Mouse (Mus musculus): ENCODE measurements around the gene Tradd. TPM values are rescaled to one million over a fixed set of nuclear protein-coding genes. Genes with fewer than 3 reads are reported as not detected.
A peak's percentile ranks its signal among the peaks of the same experiment; 100 is the strongest.

Tradd gene
- polyA plus RNA-seq, 1 experiment from 2014 or later, result 11.3 TPM

GRCm38 (mm10) chr8:105306146-105306691 lies 41.8 kb upstream of the Tradd start:
- 61% methylated on average over 5 of the region's 5 CpGs for WGBS
- Histone ChIP-seq H3K36me3 (ENCODE audit: control insufficient read depth, insufficient read depth, low read length) (peaks cover 18% of the 10 kb centered on the region), H3K4me1 (ENCODE audit: control insufficient read depth, insufficient read depth, low read length) (peaks cover 8% of the 10 kb centered on the region), H3K27ac (ENCODE audit: low read depth, low read length) (0 out of 2 replicates have a peak overlapping the region, but pooled peaks have one; percentile 20), H3K27me3 (ENCODE audit: control insufficient read depth, insufficient read depth, low read length) (no peaks in the 10 kb centered on the region), H3K9ac (ENCODE audit: low read length) (no peak overlapping the region), H3K9me3 (ENCODE audit: control insufficient read depth, low read length) (no peaks in the 10 kb centered on the region), H3K4me3 (ENCODE audit: low read depth, low read length) (no peak overlapping the region), H3K4me2 (peak overlapping the region; percentile 14; the same call in 1 of the 2 replicates)
- ATAC-seq (ENCODE audit: low FRiP score), result peak; percentile 23; the same call in 1 of the 2 replicates
- DNase-seq (ENCODE audit: low spot score, missing footprints), result peak; percentile 77

- Histone ChIP-seq H3K4me1 (ENCODE audit: control insufficient read depth, insufficient read depth, low read length) (peaks cover 8% of the 10 kb centered on the region), H3K27me3 (ENCODE audit: control insufficient read depth, insufficient read depth, low read length) (no peaks in the 10 kb centered on the region), H3K4me3 (ENCODE audit: low read depth, low read length) (no peak within 1 kb of the TSS; the same call in 1 of the 2 replicates), H3K9me3 (ENCODE audit: control insufficient read depth, low read length) (no peaks in the 10 kb centered on the region), H3K4me2 (peak within 1 kb of the TSS; percentile 14), H3K27ac (ENCODE audit: low read depth, low read length) (0 out of 2 replicates have a peak within 1 kb of the TSS, but pooled peaks have one; percentile 20), H3K9ac (ENCODE audit: low read length) (no peak within 1 kb of the TSS), H3K36me3 (ENCODE audit: control insufficient read depth, insufficient read depth, low read length) (peaks cover 21% of the 10 kb centered on the region)
- WGBS, result 9% methylated on average over 28 of the region's 30 CpGs
- DNase-seq (ENCODE audit: low spot score, missing footprints), result peak; percentile 91
- ATAC-seq (ENCODE audit: low FRiP score), result peak; percentile 65
Observed at GRCm38 (mm10) chr8:105305211-105306145, 41.1 kb upstream of the Tradd start, which contains the start of gene Elmo3. Gene Elmo3 (plus strand): TSS chr8:105305601.

GRCm38 (mm10) chr8:105304325-105305210 lies 40.2 kb upstream of the Tradd start:
- Histone ChIP-seq H3K27ac (ENCODE audit: low read depth, low read length) (no peak overlapping the region), H3K4me2 (no peak overlapping the region), H3K36me3 (ENCODE audit: control insufficient read depth, insufficient read depth, low read length) (peaks cover 28% of the 10 kb centered on the region), H3K4me1 (ENCODE audit: control insufficient read depth, insufficient read depth, low read length) (peaks cover 8% of the 10 kb centered on the region), H3K9ac (ENCODE audit: low read length) (no peak overlapping the region), H3K9me3 (ENCODE audit: control insufficient read depth, low read length) (no peaks in the 10 kb centered on the region), H3K4me3 (ENCODE audit: low read depth, low read length) (no peak overlapping the region), H3K27me3 (ENCODE audit: control insufficient read depth, insufficient read depth, low read length) (no peaks in the 10 kb centered on the region)
- ATAC-seq (ENCODE audit: low FRiP score) (no peak), DNase-seq (ENCODE audit: low spot score, missing footprints) (peak; percentile 82)
- WGBS, result 84% methylated on average over 9 of the region's 9 CpGs

DNA sequence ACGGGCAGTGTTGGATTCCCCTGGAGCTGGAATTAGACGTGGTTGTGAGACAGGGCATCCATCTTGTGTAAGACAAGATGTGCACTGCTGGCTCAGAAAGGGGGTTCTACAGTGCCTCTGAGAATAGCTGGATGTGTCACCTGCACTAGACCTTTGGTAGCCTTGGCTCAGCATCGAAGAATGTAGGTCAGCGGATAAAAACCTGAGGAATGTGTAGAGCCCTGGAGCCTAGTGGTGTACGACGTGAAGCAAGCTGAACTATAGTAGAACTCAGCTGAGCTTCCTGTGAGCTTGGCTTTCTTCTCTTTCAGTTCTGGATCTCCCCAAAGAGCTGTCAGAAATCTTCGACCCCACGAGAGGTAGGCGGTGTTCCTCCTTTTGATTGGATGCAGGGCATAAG lies 39.5 kb upstream of the Tradd start:
- 90% methylated on average over 9 of the region's 9 CpGs for WGBS
- Histone ChIP-seq H3K4me3 (ENCODE audit: low read depth, low read length) (no peak overlapping the region), H3K36me3 (ENCODE audit: control insufficient read depth, insufficient read depth, low read length) (peaks cover 28% of the 10 kb centered on the region), H3K27ac (ENCODE audit: low read depth, low read length) (no peak overlapping the region), H3K4me2 (no peak overlapping the region), H3K9me3 (ENCODE audit: control insufficient read depth, low read length) (no peaks in the 10 kb centered on the region), H3K27me3 (ENCODE audit: control insufficient read depth, insufficient read depth, low read length) (no peaks in the 10 kb centered on the region), H3K4me1 (ENCODE audit: control insufficient read depth, insufficient read depth, low read length) (peaks cover 10% of the 10 kb centered on the region), H3K9ac (ENCODE audit: low read length) (no peak overlapping the region)
- no peak for ATAC-seq (ENCODE audit: low FRiP score)
- DNase-seq (ENCODE audit: low spot score, missing footprints), result no peak

- DNase-seq (ENCODE audit: low spot score, missing footprints), result no peak
- peaks cover 30% of the 10 kb centered on the region for H3K36me3 ChIP-seq (ENCODE audit: control insufficient read depth, insufficient read depth, low read length)
- H3K4me2 ChIP-seq, result no peak overlapping the region
- no peak for ATAC-seq (ENCODE audit: low FRiP score)
- no peaks in the 10 kb centered on the region for H3K9me3 ChIP-seq (ENCODE audit: control insufficient read depth, low read length)
- H3K27ac ChIP-seq (ENCODE audit: low read depth, low read length), result no peak overlapping the region
- WGBS, result 85% methylated on average over 8 of the region's 8 CpGs
- no peak overlapping the region for H3K4me3 ChIP-seq (ENCODE audit: low read depth, low read length)
- no peak overlapping the region for H3K9ac ChIP-seq (ENCODE audit: low read length)
- H3K27me3 ChIP-seq (ENCODE audit: control insufficient read depth, insufficient read depth, low read length), result no peaks in the 10 kb centered on the region
- peaks cover 15% of the 10 kb centered on the region for H3K4me1 ChIP-seq (ENCODE audit: control insufficient read depth, insufficient read depth, low read length)
Observed at GRCm38 (mm10) chr8:105303396-105303795, 39.0 kb upstream of the Tradd start.

DNA sequence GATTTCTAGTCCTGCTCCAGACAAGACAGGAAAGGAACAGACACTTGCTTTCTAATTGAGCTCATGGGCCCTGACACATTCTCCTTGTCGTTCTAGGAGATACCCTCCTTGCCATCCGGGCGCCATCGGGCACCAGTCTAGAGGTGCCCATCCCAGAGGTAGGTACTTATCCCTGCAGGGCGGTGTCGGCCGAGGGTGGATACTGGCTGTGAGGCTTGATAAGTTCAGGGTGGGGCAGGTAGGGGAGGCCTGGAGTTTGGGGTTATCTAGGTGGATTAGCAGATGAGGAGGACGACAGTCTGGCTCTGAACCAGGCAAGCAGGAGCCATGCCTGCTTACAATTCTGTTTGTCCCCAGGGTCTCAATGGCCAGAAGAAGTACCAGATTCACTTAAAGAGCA lies 35.6 kb upstream of the Tradd start:
- Histone ChIP-seq H3K27me3 (ENCODE audit: control insufficient read depth, insufficient read depth, low read length) (no peaks in the 10 kb centered on the region), H3K27ac (ENCODE audit: low read depth, low read length) (no peak overlapping the region), H3K4me3 (ENCODE audit: low read depth, low read length) (no peak overlapping the region), H3K9ac (ENCODE audit: low read length) (no peak overlapping the region), H3K4me1 (ENCODE audit: control insufficient read depth, insufficient read depth, low read length) (peaks cover 11% of the 10 kb centered on the region), H3K4me2 (no peak overlapping the region), H3K9me3 (ENCODE audit: control insufficient read depth, low read length) (no peaks in the 10 kb centered on the region), H3K36me3 (ENCODE audit: control insufficient read depth, insufficient read depth, low read length) (peaks cover 22% of the 10 kb centered on the region)
- DNase-seq (ENCODE audit: low spot score, missing footprints), result peak; percentile 28
- no peak for ATAC-seq (ENCODE audit: low FRiP score)
- WGBS, result 92% methylated on average over 8 of the region's 8 CpGs

- peaks cover 22% of the 10 kb centered on the region for H3K36me3 ChIP-seq (ENCODE audit: control insufficient read depth, insufficient read depth, low read length)
- H3K9me3 ChIP-seq (ENCODE audit: control insufficient read depth, low read length), result no peaks in the 10 kb centered on the region
- H3K9ac ChIP-seq (ENCODE audit: low read length), result peak overlapping the region; percentile 95
- 67% methylated on average over 18 of the region's 18 CpGs for WGBS
- H3K27ac ChIP-seq (ENCODE audit: low read depth, low read length), result no peak overlapping the region
- H3K4me3 ChIP-seq (ENCODE audit: low read depth, low read length), result peak overlapping the region; percentile 99
- H3K4me1 ChIP-seq (ENCODE audit: control insufficient read depth, insufficient read depth, low read length), result peaks cover 11% of the 10 kb centered on the region
- peak overlapping the region; percentile 94 for H3K4me2 ChIP-seq
- peak; percentile 72 for DNase-seq (ENCODE audit: low spot score, missing footprints)
- no peak for ATAC-seq (ENCODE audit: low FRiP score)
- no peaks in the 10 kb centered on the region for H3K27me3 ChIP-seq (ENCODE audit: control insufficient read depth, insufficient read depth, low read length)
Observed at GRCm38 (mm10) chr8:105298351-105299252, 34.2 kb upstream of the Tradd start.
